Mouse (Mus musculus): Measurements from ENCODE around the gene Spats2. TPM values are rescaled to one million over a fixed set of nuclear protein-coding genes. Genes with fewer than 3 reads are reported as not detected.

The Spats2 gene
- polyA plus RNA-seq, 1 experiment: 25.4 TPM

- TF ChIP-seq FOSL1 (IDR thresholded peaks at IDR 0.05; ENCODE audit: insufficient read depth, low read length, poor library complexity, severe bottlenecking): no peak
- TF ChIP-seq MAX (IDR thresholded peaks at IDR 0.05): peak; percentile 78
- H3K27me3 ChIP-seq (ENCODE audit: control insufficient read depth, insufficient read depth, insufficient read length): no peaks in the 10 kb centered on the region
- peaks cover 16% of the 10 kb centered on the region for H3K79me3 ChIP-seq (ENCODE audit: low read depth)
- H3K4me3 ChIP-seq (ENCODE audit: insufficient read depth, poor library complexity, severe bottlenecking): peak overlapping the region; percentile 96
- H3K79me2 ChIP-seq (ENCODE audit: control insufficient read depth, insufficient read depth): peaks cover 47% of the 10 kb centered on the region
- H3ac ChIP-seq (ENCODE audit: control insufficient read depth, insufficient read length, low read depth): peak overlapping the region; percentile 80
- no peaks in the 10 kb centered on the region for H3K36me3 ChIP-seq (ENCODE audit: control insufficient read depth, insufficient read depth)
Measured at GRCm38 (mm10) chr15:99126081-99126815, 532 bp downstream of the Spats2 start.

- no peaks in the 10 kb centered on the region for H3K27me3 ChIP-seq (ENCODE audit: control insufficient read depth, insufficient read depth, insufficient read length)
Measured at GRCm38 (mm10) chr15:99126816-99127365, 1.2 kb downstream of the Spats2 start.

DNA sequence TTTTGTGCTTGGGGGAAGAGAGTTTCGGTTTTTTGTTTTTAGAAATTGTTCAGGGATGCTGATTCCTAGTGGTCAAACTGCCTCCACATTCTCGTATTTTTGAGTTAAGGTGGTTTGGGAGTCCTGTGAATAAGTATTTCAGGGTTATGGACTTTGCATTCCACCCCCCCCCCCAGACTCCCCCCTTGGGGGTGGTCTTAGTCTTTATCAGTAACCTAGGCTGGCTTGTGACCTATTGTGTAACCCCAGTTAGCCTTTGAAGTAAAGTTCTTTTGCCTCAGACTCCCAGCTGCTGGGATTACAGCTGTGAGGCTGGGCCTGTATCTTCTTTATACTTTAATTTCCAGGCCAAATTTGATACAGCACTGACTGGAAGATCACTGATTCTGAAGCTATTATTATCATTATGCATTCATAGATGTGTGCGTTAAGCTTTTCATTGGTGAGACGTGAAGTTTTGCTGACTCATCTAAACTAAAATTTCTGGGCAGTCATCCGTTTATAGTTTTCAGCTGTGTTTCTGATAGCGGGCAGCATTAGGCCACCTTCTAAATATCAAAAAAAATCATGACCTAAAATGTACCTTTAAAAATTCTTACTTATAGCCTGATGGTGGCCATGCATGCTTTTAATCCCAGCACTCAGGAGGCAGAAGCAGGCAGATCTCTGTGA, 2.3 kb downstream of the Spats2 start:
- H3ac ChIP-seq (ENCODE audit: control insufficient read depth, insufficient read length, low read depth): no peak overlapping the region
- no peaks in the 10 kb centered on the region for H3K27me3 ChIP-seq (ENCODE audit: control insufficient read depth, insufficient read depth, insufficient read length)
- H3K36me3 ChIP-seq (ENCODE audit: control insufficient read depth, insufficient read depth): peaks cover 6% of the 10 kb centered on the region
- no peak overlapping the region for H3K4me3 ChIP-seq (ENCODE audit: insufficient read depth, poor library complexity, severe bottlenecking)
- H3K79me3 ChIP-seq (ENCODE audit: low read depth): peaks cover 16% of the 10 kb centered on the region
- TF ChIP-seq CTCF (IDR thresholded peaks at IDR 0.05; ENCODE audit: control insufficient read depth, insufficient read depth, insufficient read length) (no peak), USF1 (IDR thresholded peaks at IDR 0.05; ENCODE audit: low read depth) (no peak), CEBPB (IDR thresholded peaks at IDR 0.05; ENCODE audit: low read depth) (no peak), MAX (IDR thresholded peaks at IDR 0.05) (no peak), MYOG (IDR thresholded peaks at IDR 0.05; ENCODE audit: control insufficient read depth, extremely low read depth, insufficient read length) (no peak), MYOD1 (IDR thresholded peaks at IDR 0.05; ENCODE audit: control insufficient read depth, insufficient read length, low read depth) (no peak), FOSL1 (IDR thresholded peaks at IDR 0.05; ENCODE audit: insufficient read depth, low read length, poor library complexity, severe bottlenecking) (no peak)
- peaks cover 62% of the 10 kb centered on the region for H3K79me2 ChIP-seq (ENCODE audit: control insufficient read depth, insufficient read depth)

More at GRCm38 (mm10) chr15:99126816-99127365, 1.2 kb downstream of the Spats2 start:
- Histone ChIP-seq H3K4me3 (ENCODE audit: insufficient read depth, poor library complexity, severe bottlenecking) (peak overlapping the region; percentile 96), H3K79me3 (ENCODE audit: low read depth) (peaks cover 16% of the 10 kb centered on the region), H3ac (ENCODE audit: control insufficient read depth, insufficient read length, low read depth) (peak overlapping the region; percentile 80), H3K79me2 (ENCODE audit: control insufficient read depth, insufficient read depth) (peaks cover 54% of the 10 kb centered on the region), H3K36me3 (ENCODE audit: control insufficient read depth, insufficient read depth) (peaks cover under 1% of the 10 kb centered on the region)
- no peak for TF ChIP-seq CEBPB (IDR thresholded peaks at IDR 0.05; ENCODE audit: low read depth)
- no peak for TF ChIP-seq USF1 (IDR thresholded peaks at IDR 0.05; ENCODE audit: low read depth)
- no peak for TF ChIP-seq MYOG (IDR thresholded peaks at IDR 0.05; ENCODE audit: control insufficient read depth, extremely low read depth, insufficient read length)
- TF ChIP-seq FOSL1 (IDR thresholded peaks at IDR 0.05; ENCODE audit: insufficient read depth, low read length, poor library complexity, severe bottlenecking): no peak
- TF ChIP-seq MYOD1 (IDR thresholded peaks at IDR 0.05; ENCODE audit: control insufficient read depth, insufficient read length, low read depth): no peak
- TF ChIP-seq CTCF (IDR thresholded peaks at IDR 0.05; ENCODE audit: control insufficient read depth, insufficient read depth, insufficient read length): no peak
- TF ChIP-seq MAX (IDR thresholded peaks at IDR 0.05): no peak

GRCm38 (mm10) chr15:99129441-99129840, 3.7 kb downstream of the Spats2 start:
- Histone ChIP-seq H3K27me3 (ENCODE audit: control insufficient read depth, insufficient read depth, insufficient read length) (no peaks in the 10 kb centered on the region), H3K36me3 (ENCODE audit: control insufficient read depth, insufficient read depth) (peaks cover 7% of the 10 kb centered on the region), H3K79me2 (ENCODE audit: control insufficient read depth, insufficient read depth) (peaks cover 77% of the 10 kb centered on the region), H3K4me3 (ENCODE audit: insufficient read depth, poor library complexity, severe bottlenecking) (no peak overlapping the region), H3ac (ENCODE audit: control insufficient read depth, insufficient read length, low read depth) (no peak overlapping the region), H3K79me3 (ENCODE audit: low read depth) (peaks cover 18% of the 10 kb centered on the region)
- no peak for TF ChIP-seq CEBPB (IDR thresholded peaks at IDR 0.05; ENCODE audit: low read depth)
- TF ChIP-seq FOSL1 (IDR thresholded peaks at IDR 0.05; ENCODE audit: insufficient read depth, low read length, poor library complexity, severe bottlenecking): no peak
- no peak for TF ChIP-seq MAX (IDR thresholded peaks at IDR 0.05)
- no peak for TF ChIP-seq MYOD1 (IDR thresholded peaks at IDR 0.05; ENCODE audit: control insufficient read depth, insufficient read length, low read depth)
- no peak for TF ChIP-seq USF1 (IDR thresholded peaks at IDR 0.05; ENCODE audit: low read depth)
- TF ChIP-seq MYOG (IDR thresholded peaks at IDR 0.05; ENCODE audit: control insufficient read depth, extremely low read depth, insufficient read length): no peak
- no peak for TF ChIP-seq CTCF (IDR thresholded peaks at IDR 0.05; ENCODE audit: control insufficient read depth, insufficient read depth, insufficient read length)

DNA sequence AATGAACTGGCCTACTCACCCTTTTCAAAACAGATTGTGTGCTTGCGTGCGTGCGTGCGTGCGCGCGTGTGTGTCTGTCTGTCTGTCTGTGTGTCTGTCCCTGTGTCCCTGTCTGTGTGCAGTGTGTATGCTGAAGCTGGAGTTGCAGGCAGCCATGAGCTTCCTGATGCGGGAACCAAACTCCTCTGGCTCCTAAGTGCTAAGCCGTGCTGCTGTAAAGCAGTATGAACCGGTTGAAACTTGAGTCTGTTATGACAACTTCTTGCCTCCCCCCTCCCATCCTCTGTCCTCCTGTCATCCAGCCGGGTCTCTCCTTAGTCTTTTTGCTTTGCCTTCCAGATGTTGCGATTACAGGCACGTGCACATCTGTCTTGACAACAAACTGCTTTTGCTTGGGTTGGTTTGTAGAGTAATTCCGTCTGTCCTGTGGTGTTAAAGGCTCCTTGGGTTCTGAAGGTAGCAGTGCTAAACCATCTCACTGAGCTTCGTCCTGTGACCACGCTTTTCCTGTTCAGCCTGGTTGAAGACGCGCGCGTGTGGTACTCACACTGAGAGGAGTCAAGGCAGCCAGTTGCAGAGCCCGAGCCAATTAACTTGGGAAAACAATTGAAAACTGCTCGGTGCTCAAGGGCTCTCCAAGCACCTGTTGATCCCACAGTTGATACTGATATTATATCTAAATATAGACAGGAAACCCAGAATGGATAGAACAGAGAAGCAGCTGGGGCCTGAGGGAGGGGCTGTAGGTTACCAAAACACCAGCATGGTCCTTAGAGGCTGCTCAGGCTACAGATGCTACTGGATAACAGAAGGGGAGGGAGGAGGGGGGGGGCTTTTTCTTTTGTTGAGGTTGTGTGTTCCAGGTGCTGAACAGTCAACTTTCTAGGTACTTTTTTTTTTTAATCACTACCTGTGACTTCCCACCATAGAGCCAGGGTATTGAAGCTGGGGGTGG, 4.5 kb downstream of the Spats2 start:
- Histone ChIP-seq H3K27me3 (ENCODE audit: control insufficient read depth, insufficient read depth, insufficient read length) (no peaks in the 10 kb centered on the region), H3K79me3 (ENCODE audit: low read depth) (peaks cover 18% of the 10 kb centered on the region), H3K4me3 (ENCODE audit: insufficient read depth, poor library complexity, severe bottlenecking) (no peak overlapping the region), H3ac (ENCODE audit: control insufficient read depth, insufficient read length, low read depth) (no peak overlapping the region), H3K36me3 (ENCODE audit: control insufficient read depth, insufficient read depth) (peaks cover 7% of the 10 kb centered on the region), H3K79me2 (ENCODE audit: control insufficient read depth, insufficient read depth) (peaks cover 85% of the 10 kb centered on the region)
- no peak for TF ChIP-seq CEBPB (IDR thresholded peaks at IDR 0.05; ENCODE audit: low read depth)
- no peak for TF ChIP-seq MYOG (IDR thresholded peaks at IDR 0.05; ENCODE audit: control insufficient read depth, extremely low read depth, insufficient read length)
- no peak for TF ChIP-seq MAX (IDR thresholded peaks at IDR 0.05)
- no peak for TF ChIP-seq USF1 (IDR thresholded peaks at IDR 0.05; ENCODE audit: low read depth)
- TF ChIP-seq CTCF (IDR thresholded peaks at IDR 0.05; ENCODE audit: control insufficient read depth, insufficient read depth, insufficient read length): no peak
- no peak for TF ChIP-seq MYOD1 (IDR thresholded peaks at IDR 0.05; ENCODE audit: control insufficient read depth, insufficient read length, low read depth)
- TF ChIP-seq FOSL1 (IDR thresholded peaks at IDR 0.05; ENCODE audit: insufficient read depth, low read length, poor library complexity, severe bottlenecking): no peak

Data from C2C12 (cell line).